Mouse (Mus musculus): ENCODE data around the gene Klf1. TPM values are rescaled to one million over a fixed set of nuclear protein-coding genes. Genes with fewer than 3 reads are reported as not detected.

Klf1 gene
- not detected for total RNA-seq (2021)
- long read RNA-seq, experiment 1, result 0 reads
- long read RNA-seq, experiment 2, partial matches to known transcripts, result 1 of 2 reads
- long read RNA-seq, experiment 2, other reads (novel, unspliced or antisense), result 1 of 2 reads

- no peak for DNase-seq (ENCODE audit: low spot score in 2 of 2)
These were observed at the start of gene Klf1 for GRCm38 (mm10) chr8:84901752-84902151. Klf1 (plus strand) TSS chr8:84901928.

- no peak for DNase-seq (ENCODE audit: low spot score in 2 of 2)
These were observed 45.3 kb upstream of the Klf1 start for GRCm38 (mm10) chr8:84856434-84856833.

- peak; percentile 87 to 92 for DNase-seq (ENCODE audit: low spot score in 2 of 2)
These were observed 44.8 kb upstream of the Klf1 start, which contains the start of gene Farsa for GRCm38 (mm10) chr8:84856864-84857441. Farsa (plus strand) TSS chr8:84856989.

GRCm38 (mm10) chr8:84871376-84872308 is 30.1 kb upstream of the Klf1 start, which contains the start of gene Syce2:
Syce2 (plus strand) TSS chr8:84872111.
- DNase-seq (ENCODE audit: low spot score in 2 of 2), result peak; percentile 82 to 85

- peak; percentile 22 to 42 for DNase-seq (ENCODE audit: low spot score in 2 of 2)
These were observed 29.3 kb upstream of the Klf1 start for GRCm38 (mm10) chr8:84872309-84872965.

GRCm38 (mm10) chr8:84873016-84873415 is 28.7 kb upstream of the Klf1 start:
- no peak for DNase-seq (ENCODE audit: low spot score in 2 of 2)

- no peak for DNase-seq (ENCODE audit: low spot score in 2 of 2)
These were observed 27.4 kb upstream of the Klf1 start for GRCm38 (mm10) chr8:84874339-84874738.

GRCm38 (mm10) chr8:84877297-84878035 is 24.3 kb upstream of the Klf1 start:
- no peak for DNase-seq (ENCODE audit: low spot score in 2 of 2)

GRCm38 (mm10) chr8:84878915-84879314 is 22.8 kb upstream of the Klf1 start:
- no peak for DNase-seq (ENCODE audit: low spot score in 2 of 2)

GRCm38 (mm10) chr8:84884728-84885127 is 17.0 kb upstream of the Klf1 start:
- no peak for DNase-seq (ENCODE audit: low spot score in 2 of 2)

- no peak for DNase-seq (ENCODE audit: low spot score in 2 of 2)
These were observed 13.4 kb upstream of the Klf1 start for GRCm38 (mm10) chr8:84888280-84888679.

GRCm38 (mm10) chr8:84889141-84889540 is 12.6 kb upstream of the Klf1 start:
- DNase-seq (ENCODE audit: low spot score in 2 of 2), result no peak

- no peak for DNase-seq (ENCODE audit: low spot score in 2 of 2)
These were observed 8.6 kb upstream of the Klf1 start for GRCm38 (mm10) chr8:84892993-84893708.

- DNase-seq (ENCODE audit: low spot score in 2 of 2), result peak; percentile 75 to 80
These were observed 8.0 kb upstream of the Klf1 start, which contains the start of gene Gcdh for GRCm38 (mm10) chr8:84893709-84894134. Gcdh (minus strand) TSS chr8:84893921.

GRCm38 (mm10) chr8:84895963-84896362 is 5.8 kb upstream of the Klf1 start:
- DNase-seq (ENCODE audit: low spot score in 2 of 2), result no peak

- DNase-seq (ENCODE audit: low spot score in 2 of 2), result no peak
These were observed 657 bp upstream of the Klf1 start for GRCm38 (mm10) chr8:84901071-84901470.

- DNase-seq (ENCODE audit: low spot score in 2 of 2), result no peak
These were observed 715 bp downstream of the Klf1 start for GRCm38 (mm10) chr8:84902367-84902919.

GRCm38 (mm10) chr8:84902920-84903661 is 1.4 kb downstream of the Klf1 start:
- peak; percentile 92 to 94 for DNase-seq (ENCODE audit: low spot score in 2 of 2)

GRCm38 (mm10) chr8:84904351-84904750 is 2.6 kb downstream of the Klf1 start:
- DNase-seq (ENCODE audit: low spot score in 2 of 2), result no peak

All from adrenal gland, adult 18-20 months (tissue).